Mouse (Mus musculus): ENCODE data around the gene 9130023H24Rik.

Gene 9130023H24Rik

GRCm38 (mm10) chr7:128237927-128238778, at the start of gene 9130023H24Rik:
Gene 9130023H24Rik, minus strand, starts transcription at chr7:128238031.
- under 1% methylated on average over 72 of the region's 72 CpGs for WGBS

GRCm38 (mm10) chr7:128285060-128285459, 47.2 kb upstream of the 9130023H24Rik start:
- WGBS, result 93% methylated on average over 8 of the region's 8 CpGs

GRCm38 (mm10) chr7:128284047-128284446, 46.2 kb upstream of the 9130023H24Rik start:
- 70% methylated on average over 5 of the region's 5 CpGs for WGBS

- 74% methylated on average over 7 of the region's 7 CpGs for WGBS
Observed at GRCm38 (mm10) chr7:128282532-128283244, 44.9 kb upstream of the 9130023H24Rik start.

- WGBS, result 94% methylated on average over 11 of the region's 11 CpGs
Observed at GRCm38 (mm10) chr7:128281765-128282164, 43.9 kb upstream of the 9130023H24Rik start.

- WGBS, result 93% methylated on average over 4 of the region's 4 CpGs
Observed at GRCm38 (mm10) chr7:128279750-128280149, 41.9 kb upstream of the 9130023H24Rik start.

GRCm38 (mm10) chr7:128276051-128276450, 38.2 kb upstream of the 9130023H24Rik start:
- 90% methylated on average over 6 of the region's 6 CpGs for WGBS

GRCm38 (mm10) chr7:128271496-128271895, 33.7 kb upstream of the 9130023H24Rik start:
- WGBS, result 90% methylated on average over 9 of the region's 9 CpGs

GRCm38 (mm10) chr7:128270431-128270850, 32.6 kb upstream of the 9130023H24Rik start:
- WGBS, result 72% methylated on average over 13 of the region's 13 CpGs

- 81% methylated on average over 7 of the region's 7 CpGs for WGBS
Observed at GRCm38 (mm10) chr7:128267813-128268212, 30.0 kb upstream of the 9130023H24Rik start.

- 71% methylated on average over 13 of the region's 13 CpGs for WGBS
Observed at GRCm38 (mm10) chr7:128267391-128267790, 29.6 kb upstream of the 9130023H24Rik start.

GRCm38 (mm10) chr7:128266056-128266455, 28.2 kb upstream of the 9130023H24Rik start:
- WGBS, result 81% methylated on average over 5 of the region's 5 CpGs

- WGBS, result 91% methylated on average over 6 of the region's 6 CpGs
Observed at GRCm38 (mm10) chr7:128265411-128265810, 27.6 kb upstream of the 9130023H24Rik start, which contains the start of gene Slc5a2. Gene Slc5a2, plus strand, starts transcription at chr7:128265657.

- 36% methylated on average over 5 of the region's 5 CpGs for WGBS
Observed at GRCm38 (mm10) chr7:128256783-128257334, 19.0 kb upstream of the 9130023H24Rik start.

GRCm38 (mm10) chr7:128255757-128256156, 17.9 kb upstream of the 9130023H24Rik start:
- 91% methylated on average over 5 of the region's 5 CpGs for WGBS

GRCm38 (mm10) chr7:128254978-128255377, 17.1 kb upstream of the 9130023H24Rik start:
- 61% methylated on average over 2 of the region's 2 CpGs for WGBS

- 16% methylated on average over 24 of the region's 24 CpGs for WGBS
Observed at GRCm38 (mm10) chr7:128252609-128253008, 14.8 kb upstream of the 9130023H24Rik start.

GRCm38 (mm10) chr7:128251946-128252345, 14.1 kb upstream of the 9130023H24Rik start:
- WGBS, result 53% methylated on average over 12 of the region's 12 CpGs

GRCm38 (mm10) chr7:128249998-128250397, 12.2 kb upstream of the 9130023H24Rik start:
- 90% methylated on average over 5 of the region's 5 CpGs for WGBS

- WGBS, result 80% methylated on average over 10 of the region's 10 CpGs
Observed at GRCm38 (mm10) chr7:128248081-128249042, 10.5 kb upstream of the 9130023H24Rik start.

GRCm38 (mm10) chr7:128247443-128247842, 9.6 kb upstream of the 9130023H24Rik start:
- WGBS, result 1% methylated on average over 13 of the region's 13 CpGs
